Mouse (Mus musculus) heart, adult 8-10 months (tissue): ENCODE measurements around the gene Stx16. TPM values are rescaled to one million over a fixed set of nuclear protein-coding genes. Genes with fewer than 3 reads are reported as not detected.
A peak's percentile ranks its signal among the peaks of the same experiment; 100 is the strongest.

ENCODE experiments used
- DNase-seq: peaks from one replicate; pipeline ENCODE4 v3.0.0; 2022; ENCODE audit warnings: low spot score
- total RNA-seq, 4 experiments: library from RNA; stranded (reverse); gene quantifications; 2 replicates each; pipeline ENCODE4 v1.2.4; 2022

The Stx16 gene
- total RNA-seq, 4 experiments from 2014 or later, result 17.0 to 21.3 (median 18.8) TPM

DNA sequence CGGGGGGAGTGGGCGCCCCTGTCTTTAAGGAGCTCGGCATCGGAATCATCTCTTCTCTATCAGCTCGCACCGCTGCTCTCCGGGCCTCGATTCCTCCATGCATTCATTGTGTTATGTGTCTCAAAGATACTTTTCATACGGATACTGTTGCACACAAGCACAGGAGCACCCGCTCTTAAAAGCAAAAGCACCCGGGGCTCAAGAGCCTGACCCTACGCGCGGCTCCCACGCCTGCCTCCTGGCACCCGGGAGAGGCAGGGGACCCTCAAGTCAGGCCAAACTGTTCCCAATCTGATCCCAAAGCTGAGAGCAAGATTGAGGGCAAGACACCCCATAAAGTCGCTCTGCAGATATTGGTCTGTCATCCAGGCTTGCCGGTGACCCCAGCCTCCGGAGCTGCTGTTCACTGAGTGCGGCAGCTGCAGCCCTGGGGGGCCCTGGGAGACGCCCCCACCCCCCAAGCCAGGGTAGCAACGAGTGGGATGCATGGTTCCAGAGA lies 987 bp upstream of the Stx16 start:
- DNase-seq, result no peak

DNA sequence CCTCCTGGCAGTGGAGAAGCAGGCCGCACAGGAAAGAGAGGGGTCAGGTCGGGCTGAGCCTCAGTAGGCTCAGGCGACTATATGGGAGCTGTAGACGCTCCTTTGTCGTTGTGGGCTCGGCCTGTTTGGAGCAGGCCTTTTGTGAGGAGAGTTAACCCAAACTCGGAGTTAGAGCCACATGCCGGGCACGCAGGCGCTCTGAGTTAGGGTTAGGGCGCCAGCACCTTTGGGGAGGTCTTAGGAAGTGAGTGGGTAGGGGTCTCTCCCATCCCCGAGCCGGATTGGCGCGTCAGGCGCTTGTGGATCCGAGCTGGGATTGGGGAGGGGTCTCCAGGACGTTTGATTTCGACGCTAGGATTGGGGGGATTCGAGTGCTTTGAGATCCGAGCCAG lies 321 bp downstream of the Stx16 start:
- DNase-seq, result no peak

DNA sequence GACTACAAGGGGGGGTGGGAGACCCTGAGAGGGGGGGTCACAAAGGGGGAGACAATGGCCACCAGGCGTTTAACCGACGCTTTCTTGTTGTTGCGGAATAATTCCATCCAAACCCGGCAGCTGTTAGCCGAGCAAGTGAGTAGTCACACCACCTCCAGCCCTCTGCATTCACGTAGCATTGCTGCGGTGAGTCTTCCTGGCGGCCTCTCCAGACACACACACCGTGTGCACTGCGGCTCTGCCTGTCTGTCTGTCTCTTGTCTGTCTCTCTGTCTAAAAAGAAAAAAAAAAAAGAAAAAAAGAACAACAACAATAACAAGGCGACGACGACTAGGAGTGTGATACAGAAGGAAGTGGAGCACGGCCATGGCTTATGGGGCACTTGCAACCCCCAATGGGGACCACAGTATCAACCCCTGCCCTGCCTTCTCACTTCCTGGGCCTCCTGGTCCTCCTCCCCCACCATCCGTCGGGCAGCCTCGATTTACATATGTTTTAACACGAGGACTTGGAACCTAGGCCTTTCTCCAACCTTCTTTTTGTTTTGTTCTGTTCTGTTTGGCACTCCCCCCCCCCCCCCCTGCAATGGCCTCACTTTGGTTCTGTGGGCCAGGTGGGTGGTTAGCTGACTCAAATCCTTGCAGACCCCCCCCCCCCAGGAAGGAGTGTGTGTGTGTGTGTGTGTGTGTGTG lies 1.0 kb downstream of the Stx16 start:
- no peak for DNase-seq

DNA sequence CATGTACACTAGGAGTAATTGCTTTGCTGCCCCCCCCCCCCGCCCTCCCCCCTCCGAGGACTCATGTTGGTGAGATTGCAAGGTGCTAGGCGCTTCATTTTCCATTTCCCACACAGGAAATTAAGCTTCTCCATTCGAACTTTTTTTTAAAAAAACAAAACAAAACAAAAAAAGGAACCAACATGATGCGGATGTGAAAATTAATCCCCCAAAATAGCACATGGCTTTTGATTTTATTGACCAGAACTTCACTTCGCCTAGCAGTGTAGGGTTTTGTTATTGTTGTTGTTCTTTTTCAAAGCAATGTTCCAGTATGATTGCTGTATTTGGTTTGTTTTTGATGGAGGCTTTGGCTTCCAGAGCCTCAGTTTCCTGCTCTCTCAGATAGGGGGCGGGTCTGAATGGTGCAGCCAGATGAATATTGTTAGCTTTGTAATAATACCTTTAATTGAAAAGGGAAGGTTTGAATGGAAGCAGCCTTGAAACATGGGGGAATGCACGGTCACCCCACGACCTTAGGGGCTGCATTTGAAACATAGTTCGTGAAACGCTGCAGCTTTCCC lies 1.7 kb downstream of the Stx16 start:
- peak; percentile 12 for DNase-seq

DNA sequence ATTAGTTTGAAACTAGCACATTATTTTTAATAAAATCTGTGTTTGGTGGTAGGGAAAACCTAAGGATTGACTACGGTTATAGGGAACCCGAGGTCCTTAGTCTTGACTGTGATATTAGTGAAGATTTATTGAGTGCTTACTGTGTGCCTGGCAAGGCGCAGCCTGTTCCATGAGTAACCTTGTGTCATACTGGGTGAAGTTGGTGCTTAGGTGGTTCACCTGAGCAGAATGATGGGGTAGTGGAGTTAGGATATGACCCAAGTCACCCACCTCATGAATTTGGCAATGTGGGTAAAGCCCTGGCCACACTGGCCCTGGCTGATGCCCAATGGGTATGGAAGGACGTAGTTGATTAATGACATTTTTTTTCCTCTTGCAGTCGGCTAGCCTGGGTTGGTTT lies 5.7 kb downstream of the Stx16 start:
- no peak for DNase-seq

DNA sequence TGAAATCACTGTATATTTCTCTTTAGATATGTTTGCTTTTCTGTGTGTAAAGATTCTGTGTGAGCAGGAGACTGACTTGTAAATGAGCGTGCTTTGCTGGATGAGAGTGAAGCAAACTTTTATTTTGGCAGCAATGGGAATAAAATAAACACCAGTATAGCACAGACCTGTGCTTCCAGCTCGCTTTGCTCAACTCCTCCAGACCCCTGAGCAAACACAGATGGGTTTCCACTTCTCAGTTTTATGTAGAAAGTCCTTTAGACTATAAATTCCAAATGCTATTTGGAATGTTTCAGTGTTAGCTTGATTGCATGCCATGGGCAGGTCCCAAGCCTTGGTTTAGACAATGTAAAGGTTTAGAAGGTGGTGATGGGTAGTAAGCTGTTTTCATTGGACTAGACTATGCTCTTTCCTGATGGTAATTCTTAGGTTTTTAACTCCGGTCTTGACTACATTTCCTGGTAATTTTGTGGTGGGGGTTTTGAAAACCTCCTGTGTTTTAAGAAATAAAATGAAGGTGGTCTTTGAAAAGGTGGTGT lies 6.3 kb downstream of the Stx16 start:
- no peak for DNase-seq

DNA sequence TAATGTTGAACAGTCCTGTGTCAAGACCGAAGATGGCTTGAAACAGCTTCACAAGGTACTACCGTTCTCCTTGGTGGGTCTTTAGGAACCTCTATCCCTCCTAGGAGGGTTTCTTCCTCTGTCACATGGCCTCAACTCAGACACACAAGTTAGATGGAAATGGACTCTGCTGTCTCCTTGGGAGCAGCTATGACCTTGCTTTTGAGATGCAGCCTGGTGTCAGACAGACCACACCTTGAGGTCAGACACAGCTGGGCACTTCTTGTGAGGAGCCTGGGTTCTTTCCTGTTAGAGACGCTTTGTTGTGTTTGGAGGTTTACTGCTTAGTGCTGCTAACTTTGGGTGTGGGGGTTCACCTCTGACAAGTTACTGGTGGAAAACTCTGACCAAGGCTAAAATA lies 19.0 kb downstream of the Stx16 start:
- no peak for DNase-seq

DNA sequence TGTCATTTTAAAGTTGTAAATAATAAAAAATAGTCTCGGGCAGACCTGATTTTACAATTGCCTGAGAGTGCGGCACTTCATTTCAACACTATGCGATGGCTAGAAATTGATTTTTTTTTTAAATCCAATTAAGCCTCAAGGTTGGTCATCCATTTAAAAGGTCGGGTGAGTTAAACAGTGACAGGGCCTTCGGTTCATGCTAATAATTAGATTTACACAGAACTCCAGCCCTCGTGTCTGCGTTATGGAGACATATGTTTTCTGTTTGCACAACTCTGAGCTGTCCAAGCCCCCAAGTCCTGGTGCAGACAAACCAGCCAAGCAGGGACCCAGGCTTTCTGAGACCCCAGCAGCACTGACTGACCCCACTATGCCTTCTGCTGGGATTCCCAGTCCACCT lies 26.3 kb downstream of the Stx16 start:
- DNase-seq, result no peak

DNA sequence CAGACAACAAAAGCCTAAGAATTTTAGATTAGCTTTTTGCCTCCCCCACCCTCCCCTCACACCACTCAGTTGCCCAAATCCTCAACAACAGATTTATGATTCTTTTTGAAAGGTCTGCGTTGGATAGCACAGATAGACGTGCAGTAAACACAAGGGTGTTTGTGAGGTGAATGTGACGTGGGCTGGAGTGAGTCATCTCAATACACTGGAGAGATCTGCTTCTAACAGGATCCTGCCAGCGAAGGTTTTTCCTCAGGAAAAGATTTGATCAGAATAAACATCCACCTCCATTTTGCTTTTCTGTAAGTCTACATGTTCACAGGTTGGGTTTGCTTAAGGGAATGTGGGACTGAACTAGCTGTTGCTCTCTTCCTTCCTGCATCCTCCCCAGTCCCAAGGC lies 27.4 kb downstream of the Stx16 start:
- no peak for DNase-seq

DNA sequence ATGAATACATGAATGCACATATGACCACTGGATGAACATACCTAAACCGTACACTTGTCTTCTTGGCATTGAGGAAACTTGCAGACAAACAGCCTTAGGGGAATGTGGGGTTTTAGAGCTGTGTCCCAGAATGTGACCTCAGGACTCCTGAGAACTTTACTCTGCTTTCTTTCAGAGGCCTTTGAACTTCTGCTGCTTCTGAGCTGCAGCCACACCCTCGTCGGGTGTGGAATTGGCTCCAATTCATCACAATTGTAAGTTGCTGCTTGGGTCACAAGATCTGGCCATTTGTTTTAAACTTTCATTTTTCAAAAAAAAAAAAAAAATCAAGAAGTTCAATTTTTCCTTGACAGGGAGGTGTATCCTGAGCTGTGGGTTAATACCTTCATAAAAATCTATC lies 31.3 kb downstream of the Stx16 start:
- DNase-seq, result no peak

DNA sequence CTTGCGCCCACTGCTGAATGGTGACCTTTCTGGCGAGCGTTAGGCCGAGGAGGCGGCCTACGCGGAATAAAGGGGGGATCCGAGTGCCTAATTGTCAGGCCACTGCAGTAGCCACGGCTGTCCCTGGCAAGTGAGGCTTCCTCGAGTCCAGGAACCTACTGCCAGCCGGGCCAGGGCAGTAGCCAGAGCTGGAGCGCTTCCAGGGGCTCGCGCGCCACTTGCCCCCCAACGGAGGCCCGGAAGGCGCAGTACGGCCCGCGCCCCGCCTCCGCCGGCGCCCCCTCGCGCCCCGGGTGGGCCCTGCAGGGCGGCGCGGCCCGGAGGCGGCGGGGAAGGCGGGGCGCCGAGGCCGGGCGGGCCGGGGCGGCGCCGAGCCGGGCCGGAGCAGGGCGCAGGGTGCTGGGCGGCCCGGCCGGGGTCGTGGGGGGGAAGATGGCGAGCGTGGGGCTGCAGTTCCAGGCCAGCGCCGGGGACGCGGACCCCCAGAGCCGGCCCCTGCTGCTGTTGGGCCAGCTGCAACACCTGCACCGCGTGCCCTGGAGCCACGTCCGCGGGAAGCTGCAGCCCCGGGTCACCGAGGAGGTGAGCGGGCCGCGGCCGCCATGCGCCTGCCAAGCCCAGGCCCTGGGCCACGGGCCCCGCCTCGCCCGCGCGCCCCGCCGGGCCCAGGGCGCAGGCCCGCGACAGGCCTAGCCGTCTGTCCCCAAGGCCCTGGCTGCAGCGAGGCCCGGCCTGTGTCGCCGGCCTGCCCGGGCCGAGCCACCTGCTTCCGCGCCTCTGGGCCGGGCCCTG lies 34.1 kb downstream of the Stx16 start, which contains the start of gene Npepl1:
Gene Npepl1, plus strand, starts transcription at position 359 of the 792 bp plus-strand sequence.
- DNase-seq, result peak; percentile 67

DNA sequence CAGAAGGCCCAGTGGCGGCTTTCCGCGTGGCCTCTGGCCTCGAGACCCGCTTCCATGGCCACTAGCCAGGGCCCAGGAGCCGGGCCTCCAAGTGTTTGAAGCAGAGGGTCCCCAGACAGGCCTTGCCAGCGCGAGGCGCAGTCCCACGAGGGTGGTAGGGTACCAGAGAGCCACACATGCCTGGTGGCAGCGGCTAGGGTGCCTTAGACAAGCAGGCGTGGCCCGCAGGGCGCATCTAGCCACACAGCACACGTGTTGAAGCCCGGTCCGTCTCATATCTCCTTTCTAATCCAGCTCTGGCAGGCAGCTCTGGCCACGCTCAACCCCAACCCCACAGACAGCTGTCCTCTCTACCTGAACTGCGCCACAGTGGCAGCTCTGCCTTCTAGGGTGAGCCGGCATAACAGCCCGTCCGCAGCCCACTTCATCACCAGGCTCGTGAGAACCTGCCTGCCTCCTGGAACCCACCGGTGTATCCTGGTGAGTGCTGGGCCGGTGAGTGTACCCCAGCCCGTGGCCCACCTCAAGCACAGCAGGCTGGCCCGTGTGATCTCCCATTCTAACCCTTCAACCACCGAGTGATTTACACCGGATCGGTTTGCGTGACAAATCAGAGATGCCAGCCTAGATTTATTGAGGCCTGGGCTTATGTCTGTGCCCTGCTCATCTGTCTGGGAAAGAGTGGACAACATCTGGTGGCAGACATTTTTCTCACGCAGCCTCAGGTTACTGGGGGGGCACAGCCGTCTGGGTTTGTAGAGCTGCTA lies 34.9 kb downstream of the Stx16 start:
- DNase-seq, result peak; percentile 21

DNA sequence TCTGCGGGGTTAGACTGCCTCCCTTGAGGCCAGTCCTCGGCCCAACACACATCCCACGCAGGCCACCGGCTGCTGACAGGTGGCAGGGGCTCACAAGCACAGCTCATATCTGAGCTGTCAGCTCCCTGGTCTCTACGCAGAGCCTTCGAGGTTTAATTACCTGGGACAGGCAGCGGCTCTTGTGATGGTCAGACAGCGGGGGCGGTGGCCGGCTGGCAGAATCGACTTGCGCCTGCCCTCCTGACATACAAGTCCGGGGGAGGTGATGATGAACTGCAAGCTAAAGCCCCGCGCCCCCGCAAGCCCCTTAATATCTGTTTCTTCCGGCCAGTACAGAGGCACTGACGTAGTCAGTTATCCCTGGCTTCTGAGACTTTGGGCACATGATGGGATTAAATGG lies 36.8 kb downstream of the Stx16 start:
- DNase-seq, result no peak

DNA sequence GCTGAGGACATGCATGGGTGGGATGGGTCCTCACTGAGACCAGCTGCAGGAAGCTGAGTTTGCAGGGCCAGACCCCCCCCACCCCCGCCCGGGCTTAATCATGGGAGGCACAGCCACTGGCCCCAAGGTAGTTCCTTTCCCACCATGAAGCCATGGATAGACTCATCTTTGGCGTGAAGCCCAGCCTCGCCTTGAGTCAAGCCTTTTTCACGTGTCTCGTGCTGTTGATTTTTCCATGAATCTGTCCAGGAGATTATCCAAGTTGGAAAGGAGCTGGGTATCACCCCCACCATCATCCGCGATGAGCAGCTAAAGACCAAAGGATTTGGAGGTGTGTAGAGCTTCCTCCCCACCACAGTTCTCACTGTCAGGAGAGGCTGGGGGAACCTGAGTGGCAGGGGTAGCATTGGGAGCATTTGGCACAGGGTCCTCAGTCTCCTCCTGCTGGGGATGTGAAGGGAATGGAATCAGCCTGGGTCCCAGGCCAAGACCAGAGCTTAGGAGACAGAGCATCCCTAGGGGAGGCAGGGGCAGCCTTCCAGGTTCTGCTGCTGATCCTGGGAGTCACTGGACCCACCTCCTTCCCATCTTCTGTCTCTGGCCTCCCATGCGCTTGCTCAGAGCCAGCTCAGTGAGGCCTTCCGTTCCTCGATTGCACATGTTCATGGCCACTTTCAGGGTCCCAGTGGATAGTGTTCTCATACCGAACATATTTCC lies 38.2 kb downstream of the Stx16 start:
- peak; percentile 32 for DNase-seq

DNA sequence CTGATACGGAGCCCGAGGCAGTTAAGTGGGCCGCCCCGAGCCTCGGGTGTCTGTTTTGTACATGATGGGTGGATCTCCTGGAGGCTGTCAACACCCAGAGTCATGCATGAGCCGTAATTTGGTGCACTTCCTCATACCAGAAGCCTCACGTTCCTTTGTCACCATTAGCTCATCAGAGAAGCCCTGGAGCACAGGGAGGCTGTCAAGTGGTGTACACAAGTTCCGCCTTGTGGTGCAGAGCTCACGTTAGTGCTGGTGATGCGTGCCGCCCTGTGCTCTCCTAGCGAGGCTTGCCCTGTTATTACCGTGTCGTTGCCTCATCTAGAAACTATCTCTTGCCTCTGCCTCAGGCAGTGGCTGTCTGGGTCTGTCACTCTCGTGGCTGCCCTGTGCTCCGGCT lies 40.8 kb downstream of the Stx16 start:
- DNase-seq, result no peak

DNA sequence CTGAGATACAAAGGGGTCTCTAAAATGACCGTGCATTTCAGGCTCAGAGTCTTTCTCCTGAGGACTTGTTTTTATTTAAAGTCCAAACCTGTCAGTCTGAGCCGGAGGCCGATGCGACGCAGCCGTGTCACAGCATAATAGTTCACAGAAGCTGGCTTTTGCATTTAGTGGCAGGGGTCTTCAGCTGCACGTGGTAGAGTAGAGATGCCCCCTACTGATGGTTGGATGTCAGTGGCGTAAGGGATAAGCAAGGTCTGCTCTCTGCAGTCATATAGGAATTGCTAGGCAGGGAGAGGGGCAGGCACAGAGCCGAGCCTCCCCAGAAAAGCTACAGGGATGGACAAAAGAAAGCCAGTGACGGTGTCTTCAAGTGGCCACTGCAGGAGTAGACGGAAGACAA lies 42.0 kb downstream of the Stx16 start:
- no peak for DNase-seq

DNA sequence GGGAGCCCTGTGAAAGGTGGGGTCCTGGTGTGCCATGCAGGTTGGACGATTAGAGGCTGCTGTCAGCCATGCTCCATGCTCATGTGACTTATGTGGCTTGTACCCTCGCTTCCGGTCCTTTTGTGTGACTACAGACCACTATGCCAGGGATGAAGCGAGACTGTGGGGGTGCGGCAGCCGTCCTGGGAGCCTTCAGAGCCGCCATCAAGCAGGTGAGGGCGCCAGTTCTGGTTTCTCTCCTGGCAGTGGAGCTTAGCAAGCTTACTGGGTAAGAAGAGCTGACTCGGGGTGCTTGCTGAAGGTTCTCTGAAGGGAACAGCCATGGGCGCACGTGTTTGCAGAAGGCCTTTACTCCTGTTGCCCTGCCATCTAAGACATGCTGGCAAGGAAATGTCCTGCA lies 43.2 kb downstream of the Stx16 start:
- no peak for DNase-seq

DNA sequence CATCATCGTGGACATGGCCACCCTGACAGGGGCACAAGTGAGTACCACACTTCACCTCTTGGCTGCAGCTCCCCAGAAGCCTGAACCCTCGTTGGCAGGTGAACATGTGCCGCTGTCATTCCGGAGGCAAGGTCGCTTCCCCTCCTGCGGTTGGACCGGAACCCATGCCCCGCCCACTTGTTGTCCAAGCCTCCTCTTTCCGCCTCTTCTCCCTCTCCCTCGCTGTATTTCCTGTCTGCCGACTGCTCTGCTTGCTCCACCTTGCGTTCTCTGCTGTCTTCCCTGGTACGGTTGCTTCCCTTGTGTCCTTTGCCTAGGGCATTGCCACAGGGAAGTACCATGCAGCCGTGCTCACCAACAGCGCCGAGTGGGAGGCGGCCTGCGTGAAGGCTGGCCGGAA lies 44.5 kb downstream of the Stx16 start:
- DNase-seq, result no peak

DNA sequence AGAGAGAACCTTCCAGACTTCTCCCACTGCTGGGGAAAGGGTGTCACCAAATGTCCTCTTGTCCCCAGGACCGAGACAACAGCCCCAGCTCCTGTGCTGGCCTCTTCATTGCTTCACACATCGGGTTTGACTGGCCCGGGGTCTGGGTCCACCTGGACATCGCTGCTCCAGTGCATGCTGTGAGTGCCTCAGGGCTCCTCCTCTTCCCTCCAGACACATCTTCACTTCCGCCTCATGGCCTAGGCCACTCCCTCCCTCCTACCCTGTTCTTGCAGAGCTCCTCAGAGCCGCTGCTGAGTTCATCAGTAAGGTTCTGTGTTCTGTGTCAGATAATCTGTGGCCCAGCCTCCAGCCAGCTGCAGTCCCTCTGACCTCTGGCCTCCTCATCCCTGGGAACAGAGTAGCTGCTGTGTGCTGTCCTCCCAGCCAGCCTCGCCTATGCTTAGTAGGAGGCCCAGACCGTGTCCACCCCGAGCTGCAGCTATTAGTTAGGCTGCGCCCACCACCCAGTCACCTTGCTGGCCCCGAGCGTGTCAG lies 45.4 kb downstream of the Stx16 start:
- DNase-seq, result no peak

DNA sequence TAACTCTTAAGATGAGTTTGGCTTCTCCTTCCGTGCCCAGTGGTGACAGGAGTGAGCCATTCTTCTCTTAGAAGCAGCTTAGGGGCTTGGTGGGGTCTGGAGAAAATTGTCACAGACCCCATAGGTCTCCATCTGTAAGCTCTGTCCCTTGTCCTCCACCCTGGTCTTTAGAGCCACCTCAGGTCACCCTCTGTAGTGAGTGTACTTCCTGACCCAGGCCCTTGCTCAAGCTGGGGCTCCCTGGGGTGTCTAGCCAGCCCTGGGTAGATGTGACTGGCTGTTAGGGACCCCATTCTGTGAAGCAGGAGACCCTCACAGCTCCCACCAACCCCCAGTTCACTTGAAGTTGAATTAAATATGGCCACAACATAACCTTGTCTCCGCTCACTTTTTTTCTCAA lies 46.2 kb downstream of the Stx16 start:
- DNase-seq, result no peak

DNA sequence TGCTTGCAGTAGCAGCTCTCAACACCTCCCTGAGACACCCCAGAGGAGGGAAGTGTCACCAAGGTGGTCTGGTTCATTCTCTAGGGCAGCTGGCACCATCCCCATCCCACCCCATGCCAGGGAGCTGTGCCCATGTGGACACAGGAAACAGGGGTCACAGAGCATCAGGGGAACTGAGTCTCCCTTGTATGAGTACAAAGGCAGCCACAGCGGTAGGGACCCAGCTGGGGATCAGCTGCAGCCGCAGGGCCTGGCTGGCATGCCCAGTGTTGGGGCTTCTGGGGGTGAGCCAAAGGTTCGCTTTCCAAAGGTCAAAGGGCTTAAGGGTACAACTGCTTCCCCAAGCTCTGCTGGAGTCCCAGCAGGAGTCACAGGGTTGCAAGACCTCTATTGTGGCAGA lies 47.6 kb downstream of the Stx16 start:
- no peak for DNase-seq
